Mouse (Mus musculus): ENCODE measurements around the gene Zfp770. TPM values are rescaled to one million over a fixed set of nuclear protein-coding genes. Genes with fewer than 3 reads are reported as not detected.

Zfp770 gene
- polyA plus RNA-seq, 1 experiment: 2.1 TPM

DNA sequence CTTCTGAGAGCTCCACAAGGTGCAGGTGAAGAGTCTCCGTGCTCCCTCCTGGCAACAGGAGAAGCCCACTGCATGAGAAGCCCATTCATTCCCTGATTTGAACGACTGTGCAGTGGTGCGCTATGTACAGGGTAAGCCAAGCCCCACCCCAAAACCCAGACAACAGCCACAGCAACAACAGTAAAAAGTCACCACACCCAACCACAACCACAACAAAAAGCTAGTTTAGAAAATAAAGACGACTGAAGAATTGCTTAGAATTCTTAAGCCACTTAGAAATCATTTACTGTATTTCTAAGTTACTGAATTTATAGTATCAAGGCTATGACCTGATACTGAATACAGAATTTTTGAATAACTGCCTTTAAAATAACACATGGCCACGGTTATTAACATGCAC lies 56.4 kb downstream of the Zfp770 start:
- H3K36me3 ChIP-seq (ENCODE audit: control insufficient read depth, insufficient read depth, low read length): peaks cover 4% of the 10 kb centered on the region

DNA sequence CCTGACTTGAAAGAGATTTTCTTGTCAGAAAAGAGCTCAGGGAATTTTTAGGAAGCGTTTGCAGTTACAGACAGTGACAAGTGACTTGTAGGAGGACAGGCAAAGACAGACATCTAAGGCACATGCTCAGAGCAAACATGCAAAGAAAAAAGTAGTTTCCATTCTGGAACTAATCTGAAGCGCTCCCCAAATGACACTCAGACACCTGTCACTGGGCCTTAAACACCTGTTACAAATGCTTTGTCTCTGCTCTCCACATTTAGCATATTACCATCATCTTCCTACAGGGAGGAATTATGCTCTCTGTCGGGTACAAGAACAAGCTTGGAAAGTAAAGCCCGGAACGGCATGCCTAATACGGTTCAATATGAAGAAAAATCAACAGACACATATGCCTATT lies 57.4 kb downstream of the Zfp770 start:
- Histone ChIP-seq H3K36me3 (ENCODE audit: control insufficient read depth, insufficient read depth, low read length) (peaks cover 4% of the 10 kb centered on the region), H3K4me3 (ENCODE audit: control insufficient read depth, low read depth, low read length) (no peak overlapping the region), H3K27me3 (ENCODE audit: control insufficient read depth, insufficient read depth, low read length) (no peaks in the 10 kb centered on the region), H3K27ac (ENCODE audit: control insufficient read depth, insufficient read depth, low read depth, low read length) (no peak overlapping the region), H3K4me1 (ENCODE audit: control insufficient read depth, insufficient read depth, low read length) (no peaks in the 10 kb centered on the region)
- no peak for TF ChIP-seq POLR2A (IDR thresholded peaks at IDR 0.05; ENCODE audit: control insufficient read depth, low read depth, low read length)
- TF ChIP-seq CTCF (IDR thresholded peaks at IDR 0.05; ENCODE audit: control insufficient read depth, insufficient read depth, insufficient replicate concordance, low read depth, low read length): no peak

More for the DNA sequence above, 56.4 kb downstream of the Zfp770 start:
- Histone ChIP-seq H3K27me3 (ENCODE audit: control insufficient read depth, insufficient read depth, low read length) (no peaks in the 10 kb centered on the region), H3K27ac (ENCODE audit: control insufficient read depth, insufficient read depth, low read depth, low read length) (no peak overlapping the region), H3K4me1 (ENCODE audit: control insufficient read depth, insufficient read depth, low read length) (no peaks in the 10 kb centered on the region), H3K4me3 (ENCODE audit: control insufficient read depth, low read depth, low read length) (no peak overlapping the region)
- TF ChIP-seq CTCF (IDR thresholded peaks at IDR 0.05; ENCODE audit: control insufficient read depth, insufficient read depth, insufficient replicate concordance, low read depth, low read length): no peak
- no peak for TF ChIP-seq POLR2A (IDR thresholded peaks at IDR 0.05; ENCODE audit: control insufficient read depth, low read depth, low read length)

Other genes with a start within 250 kb of the Zfp770 start
- gene Gjd2, start 187.8 kb downstream of the Zfp770 start, polyA plus RNA-seq (2012; rRNA removed): 0.02 and 0.05 TPM in 2 replicates
- 0.57 and 0.64 TPM in 2 replicates for gene Actc1, start 147.9 kb downstream of the Zfp770 start, polyA plus RNA-seq (2012; rRNA removed)
- 13.3 and 14.5 TPM in 2 replicates for gene Aqr, start 14.4 kb downstream of the Zfp770 start, polyA plus RNA-seq (2012; rRNA removed)